Mouse (Mus musculus): ENCODE measurements around the gene Slc25a33. TPM values are rescaled to one million over a fixed set of nuclear protein-coding genes. Genes with fewer than 3 reads are reported as not detected.

Gene Slc25a33
- polyA plus RNA-seq, 1 experiment: 24.2 TPM

GRCm38 (mm10) chr4:149799346-149800171, 25.5 kb upstream of the Slc25a33 start:
- Histone ChIP-seq H3K4me3 (ENCODE audit: insufficient read depth, low read depth, low read length) (no peak overlapping the region), H3K4me1 (ENCODE audit: control insufficient read depth, insufficient read depth, insufficient read length, low read length) (peaks cover 11% of the 10 kb centered on the region; the same call in 1 of the 2 replicates), H3K27ac (replicated peaks; ENCODE audit: low read depth, low read length) (peak overlapping the region; percentile 27; the same call in 1 of the 2 replicates)

GRCm38 (mm10) chr4:149798684-149799309, 24.7 kb upstream of the Slc25a33 start:
- no peak overlapping the region for H3K4me3 ChIP-seq (ENCODE audit: insufficient read depth, low read depth, low read length)
- peaks cover 11% of the 10 kb centered on the region; the same call in 1 of the 2 replicates for H3K4me1 ChIP-seq (ENCODE audit: control insufficient read depth, insufficient read depth, insufficient read length, low read length)
- H3K27ac ChIP-seq (replicated peaks; ENCODE audit: low read depth, low read length): peak overlapping the region; percentile 67

GRCm38 (mm10) chr4:149798116-149798515, 24.0 kb upstream of the Slc25a33 start:
- peaks cover 11% of the 10 kb centered on the region; the same call in 1 of the 2 replicates for H3K4me1 ChIP-seq (ENCODE audit: control insufficient read depth, insufficient read depth, insufficient read length, low read length)
- peak overlapping the region; percentile 57 for H3K27ac ChIP-seq (replicated peaks; ENCODE audit: low read depth, low read length)
- H3K4me3 ChIP-seq (ENCODE audit: insufficient read depth, low read depth, low read length): no peak overlapping the region

- H3K4me1 ChIP-seq (ENCODE audit: control insufficient read depth, insufficient read depth, insufficient read length, low read length): peaks cover 14% of the 10 kb centered on the region; the same call in 1 of the 2 replicates
- no peak overlapping the region for H3K4me3 ChIP-seq (ENCODE audit: insufficient read depth, low read depth, low read length)
- H3K27ac ChIP-seq (replicated peaks; ENCODE audit: low read depth, low read length): no peak overlapping the region
Observed at GRCm38 (mm10) chr4:149797220-149797610, 23.1 kb upstream of the Slc25a33 start.

- H3K4me3 ChIP-seq (ENCODE audit: insufficient read depth, low read depth, low read length): no peak overlapping the region
- H3K27ac ChIP-seq (replicated peaks; ENCODE audit: low read depth, low read length): no peak overlapping the region
- H3K4me1 ChIP-seq (ENCODE audit: control insufficient read depth, insufficient read depth, insufficient read length, low read length): peaks cover 18% of the 10 kb centered on the region; the same call in 1 of the 2 replicates
Observed at GRCm38 (mm10) chr4:149796567-149797219, 22.6 kb upstream of the Slc25a33 start.

GRCm38 (mm10) chr4:149794966-149795477, 20.9 kb upstream of the Slc25a33 start:
- peaks cover 28% of the 10 kb centered on the region for H3K4me1 ChIP-seq (ENCODE audit: control insufficient read depth, insufficient read depth, insufficient read length, low read length)
- no peak overlapping the region for H3K4me3 ChIP-seq (ENCODE audit: insufficient read depth, low read depth, low read length)
- no peak overlapping the region for H3K27ac ChIP-seq (replicated peaks; ENCODE audit: low read depth, low read length)

GRCm38 (mm10) chr4:149794010-149794338, 19.9 kb upstream of the Slc25a33 start:
- H3K4me3 ChIP-seq (ENCODE audit: insufficient read depth, low read depth, low read length): no peak overlapping the region
- peaks cover 30% of the 10 kb centered on the region for H3K4me1 ChIP-seq (ENCODE audit: control insufficient read depth, insufficient read depth, insufficient read length, low read length)
- no peak overlapping the region for H3K27ac ChIP-seq (replicated peaks; ENCODE audit: low read depth, low read length)

GRCm38 (mm10) chr4:149793156-149794009, 19.3 kb upstream of the Slc25a33 start:
- no peak overlapping the region for H3K4me3 ChIP-seq (ENCODE audit: insufficient read depth, low read depth, low read length)
- H3K4me1 ChIP-seq (ENCODE audit: control insufficient read depth, insufficient read depth, insufficient read length, low read length): peaks cover 25% of the 10 kb centered on the region
- no peak overlapping the region for H3K27ac ChIP-seq (replicated peaks; ENCODE audit: low read depth, low read length)

- Histone ChIP-seq H3K27ac (replicated peaks; ENCODE audit: low read depth, low read length) (peak overlapping the region; percentile 83), H3K4me1 (ENCODE audit: control insufficient read depth, insufficient read depth, insufficient read length, low read length) (peaks cover 20% of the 10 kb centered on the region), H3K4me3 (ENCODE audit: insufficient read depth, low read depth, low read length) (no peak overlapping the region)
Observed at GRCm38 (mm10) chr4:149792159-149792800, 18.2 kb upstream of the Slc25a33 start.

GRCm38 (mm10) chr4:149791470-149791869, 17.4 kb upstream of the Slc25a33 start:
- peak overlapping the region; percentile 66 for H3K27ac ChIP-seq (replicated peaks; ENCODE audit: low read depth, low read length)
- no peak overlapping the region for H3K4me3 ChIP-seq (ENCODE audit: insufficient read depth, low read depth, low read length)
- peaks cover 19% of the 10 kb centered on the region for H3K4me1 ChIP-seq (ENCODE audit: control insufficient read depth, insufficient read depth, insufficient read length, low read length)

- H3K4me3 ChIP-seq (ENCODE audit: insufficient read depth, low read depth, low read length): no peak overlapping the region
- peaks cover 19% of the 10 kb centered on the region for H3K4me1 ChIP-seq (ENCODE audit: control insufficient read depth, insufficient read depth, insufficient read length, low read length)
- H3K27ac ChIP-seq (replicated peaks; ENCODE audit: low read depth, low read length): peak overlapping the region; percentile 66
Observed at GRCm38 (mm10) chr4:149790969-149791368, 16.9 kb upstream of the Slc25a33 start.

GRCm38 (mm10) chr4:149790546-149790945, 16.5 kb upstream of the Slc25a33 start:
- Histone ChIP-seq H3K4me3 (ENCODE audit: insufficient read depth, low read depth, low read length) (no peak overlapping the region), H3K27ac (replicated peaks; ENCODE audit: low read depth, low read length) (peak overlapping the region; percentile 67), H3K4me1 (ENCODE audit: control insufficient read depth, insufficient read depth, insufficient read length, low read length) (peaks cover 19% of the 10 kb centered on the region)

- Histone ChIP-seq H3K4me3 (ENCODE audit: insufficient read depth, low read depth, low read length) (no peak overlapping the region), H3K4me1 (ENCODE audit: control insufficient read depth, insufficient read depth, insufficient read length, low read length) (peaks cover 19% of the 10 kb centered on the region), H3K27ac (replicated peaks; ENCODE audit: low read depth, low read length) (peak overlapping the region; percentile 77)
Observed at GRCm38 (mm10) chr4:149789421-149790194, 15.5 kb upstream of the Slc25a33 start.
